Mouse (Mus musculus): Measurements from ENCODE around the gene Ksr1. TPM values are rescaled to one million over a fixed set of nuclear protein-coding genes. Genes with fewer than 3 reads are reported as not detected.

The Ksr1 gene
- polyA plus RNA-seq, 1 experiment from 2014 or later = 4.3 TPM

DNA sequence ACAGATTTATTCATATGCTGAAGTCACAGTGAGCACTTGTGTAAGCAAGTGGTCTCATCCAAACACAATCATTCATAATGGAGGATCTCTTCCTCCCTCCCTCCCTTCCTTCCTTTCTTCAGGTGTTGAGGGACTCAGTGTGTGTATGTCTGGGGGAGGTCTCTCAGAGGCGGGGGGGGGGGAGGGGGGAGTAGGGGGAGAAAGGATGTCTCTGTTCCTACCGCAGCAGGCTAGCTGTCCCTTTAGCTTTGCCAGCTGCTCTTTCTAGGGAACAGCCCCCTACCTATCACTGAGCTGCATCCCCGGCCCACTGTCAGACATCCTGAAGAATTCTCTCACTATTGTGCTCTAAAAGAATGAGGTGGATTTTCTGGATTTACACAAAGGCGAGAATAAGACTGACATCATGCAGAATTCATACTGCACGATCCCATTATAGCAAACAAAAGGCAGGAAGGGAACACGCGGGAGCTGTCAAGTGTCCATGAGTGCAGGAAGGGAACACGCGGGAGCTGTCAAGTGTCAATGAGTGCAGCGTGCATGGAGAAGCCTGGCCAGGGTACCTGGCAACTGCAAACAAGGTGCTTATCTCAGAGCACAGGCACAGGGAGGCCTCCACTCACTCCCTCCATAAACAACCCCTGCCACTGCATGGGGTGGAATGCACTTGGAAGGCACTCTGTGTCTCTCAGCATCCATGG is 76.6 kb downstream of the Ksr1 start:
- Histone ChIP-seq H3K4me2 (replicated peaks) (no peak overlapping the region), H3K27me3 (no peaks in the 10 kb centered on the region), H3K9ac (replicated peaks) (no peak overlapping the region), H3K9me3 (no peaks in the 10 kb centered on the region), H3K4me3 (no peak overlapping the region), H3K27ac (replicated peaks) (peak overlapping the region; percentile 15; the same call in 1 of the 2 replicates), H3K4me1 (peaks cover 17% of the 10 kb centered on the region), H3K36me3 (no peaks in the 10 kb centered on the region)
- 51% methylated on average over 9 of the region's 10 CpGs for WGBS
- no peak for ATAC-seq (ENCODE audit: low FRiP score, low read depth)

DNA sequence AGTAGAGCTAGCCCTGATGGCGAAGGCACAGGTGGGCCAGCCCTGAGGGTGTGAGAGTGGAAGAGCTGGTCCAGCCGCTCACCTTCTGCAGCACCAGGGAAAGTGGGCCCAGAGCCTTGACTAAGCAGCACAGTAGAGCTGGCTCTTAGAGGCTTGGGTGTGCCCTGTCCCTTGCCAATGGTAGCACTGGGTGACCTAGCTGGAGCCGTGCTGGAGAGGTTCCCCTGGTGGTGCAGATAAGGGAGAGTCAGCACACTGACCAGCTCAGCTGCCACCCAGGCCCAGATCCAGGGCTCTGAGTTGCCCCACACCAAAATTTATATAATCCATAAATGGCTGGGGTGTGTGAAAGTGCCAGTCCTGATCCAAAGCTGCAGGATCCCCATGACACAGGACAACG is 79.0 kb downstream of the Ksr1 start:
- H3K4me1 ChIP-seq = peaks cover 25% of the 10 kb centered on the region
- H3K9ac ChIP-seq (replicated peaks) = no peak overlapping the region
- 89% methylated on average over 4 of the region's 4 CpGs for WGBS
- no peak overlapping the region for H3K27ac ChIP-seq (replicated peaks)
- no peaks in the 10 kb centered on the region for H3K9me3 ChIP-seq
- H3K27me3 ChIP-seq = no peaks in the 10 kb centered on the region
- H3K4me2 ChIP-seq (replicated peaks) = no peak overlapping the region
- H3K4me3 ChIP-seq = no peak overlapping the region
- no peaks in the 10 kb centered on the region for H3K36me3 ChIP-seq
- ATAC-seq (ENCODE audit: low FRiP score, low read depth) = no peak

DNA sequence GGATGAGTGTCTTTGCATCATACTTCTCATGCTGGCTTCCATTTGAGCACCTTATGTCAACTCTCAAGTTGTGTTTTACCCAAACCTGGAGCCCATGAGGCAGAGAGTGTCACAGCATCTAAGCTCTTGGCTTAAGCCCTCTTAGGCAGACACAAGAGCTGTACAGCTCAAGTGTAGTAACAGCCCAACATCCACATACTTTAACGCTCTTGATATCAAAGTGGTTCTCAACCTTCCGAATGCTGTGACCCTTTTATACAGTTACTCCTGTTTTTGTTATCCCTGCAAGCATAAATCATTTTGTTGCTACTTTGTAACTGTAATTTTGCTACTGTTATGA is 80.0 kb downstream of the Ksr1 start:
- H3K4me3 ChIP-seq = no peak overlapping the region
- WGBS = 90% methylated on average over 2 of the region's 2 CpGs

DNA sequence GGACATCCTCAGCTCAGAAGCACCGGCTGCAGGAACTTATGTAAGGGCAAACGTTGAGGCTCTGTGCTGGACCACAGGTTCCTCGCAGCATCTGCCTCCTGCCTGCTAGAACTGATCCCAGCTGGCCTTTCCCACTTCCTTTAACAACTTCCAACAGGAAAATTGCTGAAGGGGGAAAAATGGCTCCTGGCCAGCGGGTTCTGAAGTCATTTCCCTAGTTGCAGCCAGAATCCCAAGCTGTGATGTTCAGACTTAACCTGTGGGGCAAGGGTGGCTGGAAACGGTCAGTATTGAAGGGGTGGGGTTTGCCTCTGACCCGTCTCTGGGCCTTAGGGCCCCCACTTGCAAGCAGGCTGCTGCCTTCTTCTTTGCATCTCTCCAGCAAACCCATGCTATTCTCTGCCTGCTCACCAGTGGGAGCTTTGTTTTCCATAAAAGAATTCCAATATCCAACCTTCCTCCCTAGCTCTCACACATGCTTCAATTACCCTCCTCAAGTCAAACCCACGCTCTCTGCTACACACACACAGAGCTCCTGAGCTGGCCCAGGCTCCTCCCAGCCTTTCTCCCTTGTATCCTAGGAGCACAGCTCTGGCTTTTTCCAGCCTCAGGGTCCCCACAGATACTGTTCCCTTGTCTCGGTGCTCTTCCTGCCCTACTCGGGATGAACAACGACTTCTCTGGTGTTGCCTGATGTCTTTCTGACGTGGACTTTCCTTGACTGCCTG is 80.6 kb downstream of the Ksr1 start:
- ATAC-seq (ENCODE audit: low FRiP score, low read depth) = no peak
- no peaks in the 10 kb centered on the region for H3K36me3 ChIP-seq
- no peak overlapping the region for H3K4me2 ChIP-seq (replicated peaks)
- H3K27ac ChIP-seq (replicated peaks) = no peak overlapping the region
- H3K4me1 ChIP-seq = peaks cover 29% of the 10 kb centered on the region
- 78% methylated on average over 11 of the region's 11 CpGs for WGBS
- no peaks in the 10 kb centered on the region for H3K9me3 ChIP-seq
- no peak overlapping the region for H3K4me3 ChIP-seq
- no peak overlapping the region for H3K9ac ChIP-seq (replicated peaks)
- H3K27me3 ChIP-seq = no peaks in the 10 kb centered on the region

More for the DNA sequence above, 80.0 kb downstream of the Ksr1 start:
- H3K9me3 ChIP-seq = no peaks in the 10 kb centered on the region
- H3K4me2 ChIP-seq (replicated peaks) = no peak overlapping the region
- H3K27me3 ChIP-seq = no peaks in the 10 kb centered on the region
- H3K9ac ChIP-seq (replicated peaks) = no peak overlapping the region
- no peaks in the 10 kb centered on the region for H3K36me3 ChIP-seq
- no peak for ATAC-seq (ENCODE audit: low FRiP score, low read depth)
- no peak overlapping the region for H3K27ac ChIP-seq (replicated peaks)
- peaks cover 30% of the 10 kb centered on the region for H3K4me1 ChIP-seq

DNA sequence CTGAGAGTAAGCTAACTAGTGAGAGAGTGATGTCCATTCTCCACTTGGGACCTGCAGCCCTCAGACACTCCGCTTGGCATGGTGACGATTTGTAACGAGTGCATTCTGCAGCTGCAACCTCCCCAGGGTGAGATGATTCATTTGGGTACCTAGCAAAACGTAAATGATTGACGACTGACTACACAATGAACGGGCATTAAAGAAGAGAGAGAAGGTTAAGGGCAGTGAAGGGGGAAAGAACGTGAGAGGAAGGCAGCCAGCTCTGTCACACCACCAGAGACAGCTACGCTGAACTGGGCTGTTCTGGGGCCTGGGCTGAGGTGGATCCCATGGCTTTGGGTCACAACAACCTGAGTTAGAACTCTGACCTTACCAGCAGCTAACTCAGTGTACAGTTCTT is 81.9 kb downstream of the Ksr1 start:
- H3K4me2 ChIP-seq (replicated peaks) = no peak overlapping the region
- no peaks in the 10 kb centered on the region for H3K36me3 ChIP-seq
- H3K27me3 ChIP-seq = no peaks in the 10 kb centered on the region
- no peaks in the 10 kb centered on the region for H3K9me3 ChIP-seq
- ATAC-seq (ENCODE audit: low FRiP score, low read depth) = no peak
- WGBS = 73% methylated on average over 8 of the region's 8 CpGs
- no peak overlapping the region for H3K27ac ChIP-seq (replicated peaks)
- H3K4me3 ChIP-seq = no peak overlapping the region
- no peak overlapping the region for H3K9ac ChIP-seq (replicated peaks)
- peaks cover 16% of the 10 kb centered on the region for H3K4me1 ChIP-seq

DNA sequence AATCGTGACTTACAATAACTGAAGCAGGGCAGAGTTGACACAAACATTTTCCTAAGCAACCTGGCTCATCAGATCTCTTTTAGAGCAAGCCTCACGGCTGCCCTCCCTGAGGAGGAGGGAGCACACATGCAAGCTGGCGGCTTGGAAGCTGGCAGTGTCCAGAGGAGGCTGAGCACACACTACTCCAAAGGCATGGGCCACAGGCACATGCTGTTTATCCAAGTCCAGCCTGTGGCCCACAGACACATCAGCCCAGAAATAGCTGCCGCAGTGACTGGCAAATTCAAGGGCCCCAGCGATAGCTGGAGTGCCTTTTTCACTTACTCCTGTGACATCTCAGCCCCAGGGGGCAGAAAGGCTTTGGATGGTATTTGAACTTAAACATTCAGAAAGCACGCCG is 82.6 kb downstream of the Ksr1 start:
- Histone ChIP-seq H3K9ac (replicated peaks) (no peak overlapping the region), H3K36me3 (no peaks in the 10 kb centered on the region), H3K27ac (replicated peaks) (no peak overlapping the region), H3K27me3 (no peaks in the 10 kb centered on the region), H3K4me3 (no peak overlapping the region), H3K4me2 (replicated peaks) (no peak overlapping the region), H3K9me3 (no peaks in the 10 kb centered on the region), H3K4me1 (0 out of 2 replicates have a peak, but pooled peaks cover 13% of the 10 kb centered on the region)
- 80% methylated on average over 7 of the region's 7 CpGs for WGBS
- ATAC-seq (ENCODE audit: low FRiP score, low read depth) = no peak

DNA sequence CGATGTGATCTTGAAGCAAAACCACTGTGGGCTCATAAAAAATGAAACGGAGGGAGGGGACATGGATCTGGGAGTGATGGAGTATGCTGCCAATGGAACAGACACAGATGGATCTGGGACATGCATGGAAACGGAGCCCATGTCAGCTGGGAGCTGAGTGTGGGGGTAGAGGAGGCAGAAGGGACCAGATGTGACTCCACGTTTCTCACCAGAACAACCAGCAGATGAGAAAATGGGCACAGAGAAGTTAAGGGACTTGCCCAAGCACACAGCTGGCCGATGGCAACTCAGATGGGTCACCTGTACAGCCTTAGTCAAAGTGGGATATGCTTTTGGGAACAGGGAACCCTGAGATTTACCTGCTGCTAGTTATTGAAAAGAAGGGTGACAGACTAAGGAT is 83.3 kb downstream of the Ksr1 start:
- H3K36me3 ChIP-seq = no peaks in the 10 kb centered on the region
- WGBS = 87% methylated on average over 5 of the region's 5 CpGs
- H3K4me1 ChIP-seq = peaks cover 17% of the 10 kb centered on the region; the same call in 1 of the 2 replicates
- H3K4me2 ChIP-seq (replicated peaks) = no peak overlapping the region
- ATAC-seq (ENCODE audit: low FRiP score, low read depth) = no peak
- no peak overlapping the region for H3K4me3 ChIP-seq
- H3K9ac ChIP-seq (replicated peaks) = no peak overlapping the region
- H3K27ac ChIP-seq (replicated peaks) = no peak overlapping the region
- H3K9me3 ChIP-seq = no peaks in the 10 kb centered on the region
- H3K27me3 ChIP-seq = no peaks in the 10 kb centered on the region

DNA sequence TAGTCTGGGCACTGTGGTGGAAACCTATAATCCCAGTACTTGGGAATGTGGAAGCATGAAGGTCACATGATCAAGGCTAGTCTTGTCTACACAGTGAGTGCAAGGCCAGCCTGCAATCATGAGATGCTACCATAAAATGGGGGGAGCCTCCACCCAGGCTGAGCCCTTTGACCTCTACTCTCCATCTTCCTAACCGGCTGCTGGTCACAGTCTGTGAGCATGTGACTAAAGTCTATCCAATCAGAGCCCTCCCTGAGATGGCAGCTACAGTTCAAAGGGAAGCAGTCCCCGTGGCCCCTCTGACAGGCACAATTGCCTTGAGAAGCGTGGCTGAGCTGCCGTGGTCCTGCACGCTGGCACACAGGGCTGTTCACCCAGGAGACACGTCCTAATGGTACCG is 84.4 kb downstream of the Ksr1 start:
- Histone ChIP-seq H3K9me3 (no peaks in the 10 kb centered on the region), H3K27me3 (no peaks in the 10 kb centered on the region), H3K4me2 (replicated peaks) (no peak overlapping the region), H3K4me3 (no peak overlapping the region), H3K36me3 (no peaks in the 10 kb centered on the region), H3K27ac (replicated peaks) (no peak overlapping the region), H3K9ac (replicated peaks) (no peak overlapping the region), H3K4me1 (peaks cover 26% of the 10 kb centered on the region)
- no peak for ATAC-seq (ENCODE audit: low FRiP score, low read depth)
- WGBS = 46% methylated on average over 7 of the region's 7 CpGs

DNA sequence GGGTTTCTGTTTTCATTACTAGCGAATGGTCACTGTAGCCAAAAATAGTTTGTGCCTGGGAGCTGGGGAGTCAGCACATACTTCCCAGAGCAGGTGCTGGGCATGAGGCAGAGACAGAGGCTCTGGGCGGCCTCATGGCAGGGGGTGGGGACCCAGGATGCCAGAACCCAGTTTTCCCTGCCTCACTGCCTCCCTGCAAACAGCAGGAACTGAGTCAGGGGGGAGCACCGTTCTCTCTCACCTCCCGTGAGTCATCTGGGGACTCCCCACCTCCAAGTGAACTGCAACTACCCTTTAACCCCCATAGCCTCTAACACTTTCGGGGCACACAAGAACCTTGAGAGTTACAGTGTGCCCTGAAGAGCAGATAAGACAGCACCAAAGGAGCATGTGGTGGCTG is 86.4 kb downstream of the Ksr1 start:
- no peak overlapping the region for H3K4me3 ChIP-seq
- peaks cover 35% of the 10 kb centered on the region for H3K4me1 ChIP-seq
- no peak overlapping the region for H3K4me2 ChIP-seq (replicated peaks)
- no peak overlapping the region for H3K27ac ChIP-seq (replicated peaks)
- H3K27me3 ChIP-seq = no peaks in the 10 kb centered on the region
- no peak for ATAC-seq (ENCODE audit: low FRiP score, low read depth)
- H3K36me3 ChIP-seq = no peaks in the 10 kb centered on the region
- 79% methylated on average over 5 of the region's 5 CpGs for WGBS
- H3K9ac ChIP-seq (replicated peaks) = no peak overlapping the region
- H3K9me3 ChIP-seq = no peaks in the 10 kb centered on the region

DNA sequence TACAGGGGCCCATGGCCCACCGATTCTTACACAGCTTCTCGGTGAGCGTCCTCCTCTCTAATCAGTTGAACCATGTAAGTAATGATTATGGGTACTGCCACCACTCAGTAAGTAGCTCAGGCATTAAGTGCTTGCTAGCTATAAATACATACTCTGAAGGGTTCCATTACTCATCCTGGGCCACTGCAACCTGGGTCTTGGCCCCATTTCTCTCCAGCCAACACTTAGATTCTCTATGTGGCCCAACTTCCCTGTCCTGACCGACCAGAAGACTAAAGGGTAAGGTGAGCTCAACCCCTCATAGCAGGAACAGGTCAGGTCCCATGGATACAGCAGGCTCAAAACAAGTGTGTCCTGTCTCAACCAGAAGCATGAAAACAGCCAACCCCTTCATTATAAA is 87.1 kb downstream of the Ksr1 start:
- Histone ChIP-seq H3K9me3 (no peaks in the 10 kb centered on the region), H3K36me3 (no peaks in the 10 kb centered on the region), H3K27me3 (no peaks in the 10 kb centered on the region), H3K4me2 (replicated peaks) (no peak overlapping the region), H3K27ac (replicated peaks) (no peak overlapping the region), H3K4me1 (peaks cover 40% of the 10 kb centered on the region), H3K9ac (replicated peaks) (no peak overlapping the region), H3K4me3 (no peak overlapping the region)
- WGBS = 90% methylated on average over 4 of the region's 4 CpGs
- no peak for ATAC-seq (ENCODE audit: low FRiP score, low read depth)

DNA sequence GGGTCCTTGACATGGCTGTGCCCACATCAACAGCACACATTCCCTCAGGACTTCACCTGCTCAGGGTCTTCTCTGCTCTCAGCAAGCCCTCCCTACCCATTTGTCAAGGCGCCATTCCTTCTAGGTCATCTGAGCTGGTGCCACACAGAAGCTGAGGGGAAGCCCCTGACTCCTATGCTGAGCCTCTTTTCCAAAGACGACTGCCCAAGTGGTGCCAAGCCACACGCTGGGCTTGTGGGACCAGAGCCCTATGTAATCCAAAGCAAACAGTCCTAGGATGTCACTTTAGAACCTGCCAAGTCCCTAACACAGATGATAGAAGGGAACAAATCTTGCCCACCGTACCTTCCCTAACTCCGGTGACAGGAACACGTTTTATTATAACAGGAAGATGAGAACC is 87.6 kb downstream of the Ksr1 start:
- Histone ChIP-seq H3K4me1 (peaks cover 36% of the 10 kb centered on the region), H3K9me3 (no peaks in the 10 kb centered on the region), H3K27me3 (no peaks in the 10 kb centered on the region), H3K36me3 (no peaks in the 10 kb centered on the region), H3K9ac (replicated peaks) (no peak overlapping the region), H3K4me3 (no peak overlapping the region), H3K4me2 (replicated peaks) (no peak overlapping the region), H3K27ac (replicated peaks) (no peak overlapping the region)
- WGBS = 88% methylated on average over 6 of the region's 6 CpGs
- no peak for ATAC-seq (ENCODE audit: low FRiP score, low read depth)

DNA sequence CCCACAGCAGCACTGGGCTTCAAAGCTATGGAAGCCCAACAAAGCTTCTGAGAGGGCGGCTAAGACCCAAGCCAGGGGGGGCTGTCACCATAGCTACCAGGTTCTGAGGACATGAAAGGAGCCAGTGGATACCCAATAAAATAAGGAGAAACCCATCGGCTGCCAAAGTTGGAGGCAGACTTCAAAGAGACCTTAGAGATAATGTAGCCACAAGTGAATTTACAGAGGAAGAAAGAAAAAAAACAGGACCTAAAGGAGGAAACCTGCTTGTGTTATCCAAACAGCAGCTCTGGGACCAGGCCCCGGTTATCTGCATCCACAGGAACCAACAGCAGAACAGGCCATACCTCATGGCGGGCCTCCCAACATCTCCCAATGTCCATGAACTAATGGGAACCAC is 88.4 kb downstream of the Ksr1 start:
- Histone ChIP-seq H3K9me3 (no peaks in the 10 kb centered on the region), H3K9ac (replicated peaks) (no peak overlapping the region), H3K36me3 (no peaks in the 10 kb centered on the region), H3K4me1 (peaks cover 37% of the 10 kb centered on the region), H3K4me3 (no peak overlapping the region), H3K4me2 (replicated peaks) (no peak overlapping the region), H3K27ac (replicated peaks) (peak overlapping the region; percentile 46; the same call in 1 of the 2 replicates), H3K27me3 (no peaks in the 10 kb centered on the region)
- 41% methylated on average over 4 of the region's 4 CpGs for WGBS
- ATAC-seq (ENCODE audit: low FRiP score, low read depth) = no peak

Data from midbrain, embryonic 12.5 days (tissue).